Mouse (Mus musculus) neural tube, embryonic 15.5 days (tissue): Measurements from ENCODE around the gene Dolpp1. TPM values are rescaled to one million over a fixed set of nuclear protein-coding genes. Genes with fewer than 3 reads are reported as not detected.

ENCODE experiments used
- ATAC-seq: fragments of 200-750 bp; cut with Nextera tagmentation; 2 replicates; pipeline ENCODE4 v1.8.0; 2017; ENCODE audit warnings: mild to moderate bottlenecking, moderate TSS enrichment, moderate library complexity; ENCODE audit not compliant: low FRiP score
- H3K27ac ChIP-seq: fragments of 300-500 bp; sonication (generic); replicated peaks from 2 replicates; pipeline ENCODE4 v1.5.1; 2015; ENCODE audit warnings: mild to moderate bottlenecking, inconsistent platforms
- H3K27me3 ChIP-seq: fragments of 300-500 bp; sonication (generic); replicated peaks from 2 replicates; pipeline ENCODE4 v1.6.1; 2015; ENCODE audit warnings: inconsistent platforms
- H3K36me3 ChIP-seq: fragments of 300-500 bp; sonication (generic); 2 replicates; pipeline ENCODE4 v1.6.1; 2015; ENCODE audit warnings: inconsistent platforms
- H3K4me1 ChIP-seq: fragments of 300-500 bp; sonication (generic); 2 replicates; pipeline ENCODE4 v1.6.1; 2015; ENCODE audit warnings: inconsistent platforms
- H3K4me2 ChIP-seq: fragments of 300-500 bp; sonication (generic); 2 replicates; pipeline ENCODE4 v1.6.1; 2015; ENCODE audit warnings: inconsistent platforms, mild to moderate bottlenecking, moderate library complexity
- H3K4me3 ChIP-seq: fragments of 300-500 bp; sonication (generic); replicated peaks from 2 replicates; pipeline ENCODE4 v1.5.1; 2015; ENCODE audit warnings: mild to moderate bottlenecking, inconsistent platforms
- H3K9ac ChIP-seq: fragments of 300-500 bp; sonication (generic); replicated peaks from 2 replicates; pipeline ENCODE4 v1.6.1; 2015; ENCODE audit warnings: mild to moderate bottlenecking, inconsistent platforms
- H3K9me3 ChIP-seq: fragments of 300-500 bp; sonication (generic); replicated peaks from 2 replicates; pipeline ENCODE4 v1.6.1; 2016; ENCODE audit warnings: inconsistent platforms
- WGBS: fragments of 180-500 bp; shearing (Covaris S2); methylation state at CpG from one replicate; pipeline ENCODE4 v1.1.7; 2015; ENCODE audit warnings: mixed read lengths; 5-methylcytosine and 5-hydroxymethylcytosine counted together
- polyA plus RNA-seq: library from polyadenylated mRNA; unstranded; fragments of >200 nt; fragmentation: Nextera tagmentation; extraction: Ambion mirVana; gene quantifications from 2 replicates; pipeline ENCODE4 v1.2.1, GENCODE M21; 2015

Dolpp1 gene
- polyA plus RNA-seq, 1 experiment from 2014 or later, result 63.2 TPM

- Histone ChIP-seq H3K9ac (peak within 1 kb of the TSS; percentile 83), H3K4me1 (peaks cover 48% of the 10 kb centered on the region), H3K9me3 (no peaks in the 10 kb centered on the region), H3K36me3 (peaks cover 7% of the 10 kb centered on the region), H3K27me3 (no peaks in the 10 kb centered on the region), H3K4me2 (peak within 1 kb of the TSS; percentile 81), H3K27ac (peak within 1 kb of the TSS; percentile 75), H3K4me3 (peak within 1 kb of the TSS; percentile 76)
- ATAC-seq, result peak; percentile 78
- 2% methylated on average over 59 of the region's 73 CpGs for WGBS
Measured at GRCm38 (mm10) chr2:30358533-30359531, 33.2 kb upstream of the Dolpp1 start, which contains the start of gene Sh3glb2. TSS of gene Sh3glb2 (minus strand) at chr2:30359337.

GRCm38 (mm10) chr2:30360626-30361025 lies 31.4 kb upstream of the Dolpp1 start:
- H3K36me3 ChIP-seq, result no peaks in the 10 kb centered on the region
- no peak overlapping the region for H3K4me2 ChIP-seq
- 65% methylated on average over 10 of the region's 10 CpGs for WGBS
- H3K9me3 ChIP-seq, result no peaks in the 10 kb centered on the region
- H3K4me1 ChIP-seq, result peaks cover 52% of the 10 kb centered on the region
- no peak overlapping the region for H3K9ac ChIP-seq
- H3K4me3 ChIP-seq, result no peak overlapping the region
- H3K27me3 ChIP-seq, result no peaks in the 10 kb centered on the region
- no peak for ATAC-seq
- H3K27ac ChIP-seq, result no peak overlapping the region

GRCm38 (mm10) chr2:30362865-30363264 lies 29.2 kb upstream of the Dolpp1 start:
- Histone ChIP-seq H3K4me1 (peaks cover 36% of the 10 kb centered on the region), H3K9ac (no peak overlapping the region), H3K36me3 (peaks cover 7% of the 10 kb centered on the region), H3K4me3 (no peak overlapping the region), H3K4me2 (no peak overlapping the region), H3K27me3 (no peaks in the 10 kb centered on the region), H3K27ac (no peak overlapping the region), H3K9me3 (no peaks in the 10 kb centered on the region)
- WGBS, result 74% methylated on average over 5 of the region's 5 CpGs
- no peak for ATAC-seq

GRCm38 (mm10) chr2:30363773-30364650 lies 28.0 kb upstream of the Dolpp1 start, which contains the start of gene Miga2:
TSS of gene Miga2 (plus strand) at chr2:30364233.
- ATAC-seq, result peak; percentile 99
- WGBS, result under 1% methylated on average over 54 of the region's 54 CpGs
- Histone ChIP-seq H3K4me2 (peak within 1 kb of the TSS; percentile 91), H3K27ac (peak within 1 kb of the TSS; percentile 86), H3K4me1 (peaks cover 27% of the 10 kb centered on the region), H3K9ac (peak within 1 kb of the TSS; percentile 91), H3K27me3 (no peaks in the 10 kb centered on the region), H3K4me3 (peak within 1 kb of the TSS; percentile 94), H3K9me3 (no peaks in the 10 kb centered on the region), H3K36me3 (peaks cover 18% of the 10 kb centered on the region)

GRCm38 (mm10) chr2:30365281-30366069 lies 26.6 kb upstream of the Dolpp1 start:
- Histone ChIP-seq H3K9me3 (no peaks in the 10 kb centered on the region), H3K9ac (peak overlapping the region; percentile 91), H3K4me2 (peak overlapping the region; percentile 91), H3K27ac (no peak overlapping the region), H3K4me1 (peaks cover 22% of the 10 kb centered on the region), H3K4me3 (peak overlapping the region; percentile 94), H3K27me3 (no peaks in the 10 kb centered on the region), H3K36me3 (peaks cover 32% of the 10 kb centered on the region)
- no peak for ATAC-seq
- WGBS, result 94% methylated on average over 2 of the region's 2 CpGs

GRCm38 (mm10) chr2:30366203-30366602 lies 25.9 kb upstream of the Dolpp1 start:
- no peak overlapping the region for H3K27ac ChIP-seq
- no peaks in the 10 kb centered on the region for H3K9me3 ChIP-seq
- WGBS, result 69% methylated on average over 5 of the region's 5 CpGs
- no peak overlapping the region for H3K9ac ChIP-seq
- H3K27me3 ChIP-seq, result no peaks in the 10 kb centered on the region
- no peak overlapping the region for H3K4me3 ChIP-seq
- no peak for ATAC-seq
- peaks cover 39% of the 10 kb centered on the region for H3K36me3 ChIP-seq
- H3K4me1 ChIP-seq, result peaks cover 22% of the 10 kb centered on the region
- H3K4me2 ChIP-seq, result no peak overlapping the region

GRCm38 (mm10) chr2:30371544-30371943 lies 20.5 kb upstream of the Dolpp1 start:
- Histone ChIP-seq H3K4me3 (no peak overlapping the region), H3K27me3 (no peaks in the 10 kb centered on the region), H3K9me3 (no peaks in the 10 kb centered on the region), H3K36me3 (peaks cover 84% of the 10 kb centered on the region), H3K4me1 (no peaks in the 10 kb centered on the region; the same call in 1 of the 2 replicates), H3K27ac (no peak overlapping the region), H3K4me2 (no peak overlapping the region), H3K9ac (no peak overlapping the region)
- no peak for ATAC-seq
- 96% methylated on average over 8 of the region's 8 CpGs for WGBS

- Histone ChIP-seq H3K4me2 (no peak overlapping the region), H3K9ac (no peak overlapping the region), H3K4me3 (no peak overlapping the region), H3K4me1 (no peaks in the 10 kb centered on the region), H3K27me3 (no peaks in the 10 kb centered on the region), H3K9me3 (no peaks in the 10 kb centered on the region), H3K36me3 (peaks cover 91% of the 10 kb centered on the region), H3K27ac (no peak overlapping the region)
- WGBS, result 94% methylated on average over 5 of the region's 5 CpGs
- no peak for ATAC-seq
Measured at GRCm38 (mm10) chr2:30372726-30373125, 19.3 kb upstream of the Dolpp1 start.

GRCm38 (mm10) chr2:30375893-30376292 lies 16.2 kb upstream of the Dolpp1 start:
- Histone ChIP-seq H3K9me3 (no peaks in the 10 kb centered on the region), H3K27me3 (no peaks in the 10 kb centered on the region), H3K27ac (no peak overlapping the region), H3K4me2 (no peak overlapping the region), H3K9ac (no peak overlapping the region), H3K36me3 (peaks cover 87% of the 10 kb centered on the region), H3K4me3 (no peak overlapping the region), H3K4me1 (no peaks in the 10 kb centered on the region)
- 96% methylated on average over 10 of the region's 10 CpGs for WGBS
- no peak for ATAC-seq

GRCm38 (mm10) chr2:30377721-30378120 lies 14.3 kb upstream of the Dolpp1 start:
- Histone ChIP-seq H3K4me2 (no peak overlapping the region), H3K27ac (no peak overlapping the region), H3K4me3 (no peak overlapping the region), H3K4me1 (no peaks in the 10 kb centered on the region), H3K36me3 (peaks cover 88% of the 10 kb centered on the region), H3K9me3 (no peaks in the 10 kb centered on the region), H3K9ac (no peak overlapping the region), H3K27me3 (no peaks in the 10 kb centered on the region)
- WGBS, result 92% methylated on average over 5 of the region's 5 CpGs
- no peak for ATAC-seq

- no peaks in the 10 kb centered on the region for H3K4me1 ChIP-seq
- H3K4me2 ChIP-seq, result no peak overlapping the region
- H3K36me3 ChIP-seq, result peaks cover 89% of the 10 kb centered on the region
- no peak overlapping the region for H3K4me3 ChIP-seq
- ATAC-seq, result no peak
- no peaks in the 10 kb centered on the region for H3K9me3 ChIP-seq
- H3K27ac ChIP-seq, result no peak overlapping the region
- WGBS, result 90% methylated on average over 7 of the region's 7 CpGs
- H3K27me3 ChIP-seq, result no peaks in the 10 kb centered on the region
- no peak overlapping the region for H3K9ac ChIP-seq
Measured at GRCm38 (mm10) chr2:30379307-30379706, 12.7 kb upstream of the Dolpp1 start.
